Mouse (Mus musculus) G1E-ER4 (cell line): ENCODE measurements around the gene Gm21913. TPM values are rescaled to one million over a fixed set of nuclear protein-coding genes. Genes with fewer than 3 reads are reported as not detected.
"Not testable (repeated sequence)": the region's sequence is repeated elsewhere in the genome, so short reads cannot be mapped to it uniquely, and the experiment has no call there.

Source experiments
- GATA1 ChIP-seq: IDR thresholded peaks from one replicate; pipeline ENCODE4 v1.8.0; 2012; ENCODE audit warnings: low read length, inconsistent platforms
- polyA plus RNA-seq: library from polyadenylated mRNA; stranded (reverse); fragments of >175 nt; gene quantifications from 2 replicates; pipeline ENCODE4 v1.2.3, GENCODE M21; 2012

Gm21913 gene
- not detected in 2 replicates for polyA plus RNA-seq

DNA sequence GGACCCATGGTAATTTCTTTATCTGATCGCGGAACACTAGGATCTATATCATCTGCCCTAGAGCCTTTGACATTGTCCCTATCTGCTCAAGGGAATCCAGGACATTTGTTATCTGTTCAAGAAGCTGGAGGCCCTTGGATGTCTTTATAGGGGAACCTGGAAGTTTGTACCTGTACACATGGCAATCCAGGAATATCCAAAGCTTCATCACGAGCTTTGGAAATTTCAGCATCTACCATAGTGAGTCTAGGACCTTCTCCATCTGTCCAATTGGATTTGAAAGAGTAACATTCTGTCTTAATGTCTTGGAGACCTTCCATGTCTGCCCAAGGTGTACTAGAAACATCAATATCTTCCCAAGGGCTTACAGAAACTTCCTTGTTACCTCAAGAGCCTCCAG, at the start of gene Gm21913:
Gene Gm21913, plus strand, starts transcription at position 301 of the 400 bp plus-strand sequence.
- not testable (repeated sequence) for TF ChIP-seq GATA1

Other genes with a start within 250 kb of the Gm21913 start
- gene Gm29110, start 153.4 kb upstream of the Gm21913 start, polyA plus RNA-seq: not detected in 2 replicates